Mouse (Mus musculus): ENCODE measurements around the gene Phox2a.

Gene Phox2a

DNA sequence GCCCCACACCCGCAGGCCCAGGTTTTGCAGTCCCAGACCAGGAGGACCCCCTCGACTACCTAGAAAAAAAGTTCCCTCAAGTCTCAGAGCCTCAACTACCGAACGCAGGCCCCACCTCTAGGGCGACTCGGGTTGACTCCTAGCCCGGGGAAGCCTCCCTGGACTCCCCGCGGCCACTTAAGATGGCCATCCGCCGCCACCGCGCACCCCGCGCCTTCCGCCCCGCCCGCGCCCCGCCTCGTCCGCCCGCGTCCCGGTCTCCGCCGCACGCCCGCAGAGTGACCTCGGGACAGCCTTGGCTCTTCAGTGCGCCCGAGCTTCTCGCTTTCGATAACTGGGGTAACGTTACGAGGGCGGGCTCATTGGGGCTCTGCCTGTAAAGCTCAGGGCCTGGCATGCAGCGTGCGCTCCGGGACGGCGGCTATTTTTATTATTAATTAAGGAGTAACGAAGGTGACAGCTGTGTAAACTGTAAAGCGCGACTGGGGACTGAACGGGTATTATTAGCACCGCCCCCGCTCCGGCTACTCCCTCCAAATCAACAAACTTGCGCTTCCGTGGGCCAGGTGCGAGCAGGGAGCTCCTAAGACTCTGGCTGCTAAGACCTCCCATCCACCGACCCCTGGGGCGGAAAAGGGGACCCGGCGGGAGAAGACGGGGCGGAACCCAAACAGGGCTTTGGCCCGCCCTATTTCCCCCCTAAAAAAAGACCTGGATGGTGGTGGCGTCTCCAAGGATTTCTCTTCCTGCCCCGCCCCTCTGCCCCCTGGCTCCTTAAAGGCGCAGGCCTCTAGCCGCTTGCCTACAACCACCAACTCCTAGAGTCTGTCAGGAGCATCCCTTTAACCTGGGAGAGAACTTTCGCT lies 19.7 kb downstream of the Phox2a start, which contains the start of gene Inppl1:
Inppl1 (minus strand) TSS at position 624 of the 866 bp plus-strand sequence.
- DNase-seq (ENCODE audit: low spot score in 2 of 2): peak; percentile 87 to 91

DNA sequence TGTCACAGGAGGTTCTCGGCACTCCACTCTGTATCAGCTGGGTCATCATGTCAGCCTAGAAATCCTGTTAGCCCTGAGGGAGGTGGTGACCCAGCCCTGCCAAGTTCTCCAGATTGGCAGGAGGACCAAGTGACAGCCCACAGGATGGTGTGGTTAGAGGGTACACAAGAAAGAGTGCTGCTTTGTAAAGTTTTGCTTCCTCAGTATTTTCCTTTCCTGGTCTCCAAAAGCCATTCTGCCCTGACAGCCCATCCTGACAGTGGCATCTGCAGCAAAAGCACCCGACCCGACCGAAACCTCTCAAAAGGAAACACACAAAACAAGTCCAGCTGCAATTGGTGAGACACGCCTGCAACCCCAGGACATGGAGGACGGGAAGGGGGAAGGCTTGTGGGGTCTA lies 26.1 kb downstream of the Phox2a start:
- no peak for DNase-seq (ENCODE audit: low spot score in 2 of 2)

DNA sequence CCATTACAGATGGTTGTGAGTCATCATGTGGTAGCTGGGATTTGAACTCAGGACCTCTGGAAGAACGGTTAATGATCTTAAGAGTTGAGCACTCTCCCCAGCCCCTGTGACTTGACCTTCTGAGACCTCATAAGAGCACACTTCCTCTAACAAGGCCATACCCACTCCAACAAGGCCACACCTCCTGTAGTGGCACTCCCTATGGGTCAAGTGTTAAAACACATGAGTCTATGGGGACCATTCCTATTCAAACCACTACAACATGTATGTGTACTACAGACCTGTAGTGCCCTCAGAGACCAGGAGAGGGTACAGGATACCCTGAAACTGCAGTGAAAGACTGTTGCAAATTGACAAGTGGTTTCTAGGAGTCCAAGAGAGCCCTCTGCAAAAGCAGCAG lies 29.8 kb downstream of the Phox2a start:
- DNase-seq (ENCODE audit: low spot score in 2 of 2): no peak

DNA sequence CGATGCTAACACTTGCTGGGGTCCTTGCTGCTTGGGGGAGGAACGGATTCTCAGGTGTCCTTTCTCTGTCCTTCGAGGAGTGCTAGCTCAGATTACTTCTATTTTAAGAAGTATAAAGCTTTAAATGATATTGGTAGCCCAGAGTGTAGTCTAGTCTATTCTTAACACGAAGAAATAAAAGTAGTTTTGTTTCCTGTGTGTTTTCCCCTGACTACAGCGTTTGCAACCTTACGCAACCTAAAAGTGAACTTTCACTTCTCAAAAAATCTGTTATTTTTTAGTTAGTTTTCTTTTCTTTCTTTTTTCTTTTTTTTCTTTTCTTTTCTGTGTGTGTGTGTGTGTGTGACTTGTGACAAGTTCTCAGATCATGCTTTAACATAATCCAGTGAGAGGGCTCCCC lies 33.6 kb downstream of the Phox2a start:
- no peak for DNase-seq (ENCODE audit: low spot score in 2 of 2)

DNA sequence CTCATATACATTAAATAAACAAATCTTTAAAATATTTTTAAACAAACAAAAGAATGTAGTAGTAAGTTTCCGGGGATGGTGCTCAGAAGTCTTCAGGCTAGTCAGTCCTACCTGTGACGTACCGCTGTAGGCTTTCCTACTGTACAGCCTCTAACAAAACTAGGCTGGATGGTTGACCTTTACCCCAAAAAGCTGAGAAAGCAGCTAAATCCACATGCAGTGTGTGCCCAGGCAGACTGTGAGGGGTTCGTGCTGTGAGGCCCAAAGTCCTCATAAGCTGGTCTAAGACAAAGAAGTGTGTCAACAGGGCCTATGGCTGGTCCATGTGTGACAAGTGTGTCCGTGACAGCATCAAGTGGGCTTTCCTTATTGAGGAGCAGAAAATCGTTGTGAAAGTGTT lies 34.7 kb downstream of the Phox2a start:
- DNase-seq (ENCODE audit: low spot score in 2 of 2): no peak

DNA sequence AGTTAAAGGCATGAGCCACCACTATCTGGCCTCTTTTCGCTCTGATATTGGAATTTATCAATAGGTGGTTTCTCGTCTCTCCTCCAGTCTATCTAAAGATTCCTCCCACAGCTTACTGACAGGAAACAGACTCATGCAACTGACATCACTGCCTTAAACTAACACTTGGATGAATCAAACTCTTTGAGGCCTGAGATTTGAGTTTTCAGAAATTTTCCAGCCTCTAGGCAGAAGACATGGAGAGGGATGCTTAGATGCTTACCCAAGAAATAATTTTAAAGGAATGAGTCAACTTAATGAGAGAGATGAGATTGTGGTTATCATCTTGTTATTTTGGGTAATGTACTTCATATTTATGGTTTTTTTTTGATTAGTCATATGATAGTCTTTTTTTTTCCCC lies 35.7 kb downstream of the Phox2a start:
- DNase-seq (ENCODE audit: low spot score in 2 of 2): no peak

DNA sequence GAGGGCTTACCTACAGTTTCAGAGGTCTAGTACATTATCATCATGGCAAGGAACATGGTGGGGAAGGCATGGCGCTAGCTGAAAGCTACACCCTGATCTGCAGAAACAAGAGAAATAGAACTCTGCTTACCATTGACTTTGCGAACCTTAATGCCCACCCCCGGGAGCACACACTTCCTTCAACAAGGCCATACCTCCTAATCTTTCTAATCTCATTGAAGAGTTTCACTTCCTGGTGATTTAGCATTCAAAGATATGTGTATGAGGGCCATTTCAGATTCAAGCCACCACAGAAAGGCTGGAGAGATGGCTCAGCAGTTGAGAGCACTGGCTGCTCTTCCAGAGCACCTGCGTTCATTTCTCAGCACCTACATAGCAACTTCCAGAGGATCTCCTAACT lies 39.0 kb downstream of the Phox2a start, which contains the start of gene Folr2:
Folr2 (minus strand) TSS at position 101 of the 400 bp plus-strand sequence.
- no peak for DNase-seq (ENCODE audit: low spot score in 2 of 2)

DNA sequence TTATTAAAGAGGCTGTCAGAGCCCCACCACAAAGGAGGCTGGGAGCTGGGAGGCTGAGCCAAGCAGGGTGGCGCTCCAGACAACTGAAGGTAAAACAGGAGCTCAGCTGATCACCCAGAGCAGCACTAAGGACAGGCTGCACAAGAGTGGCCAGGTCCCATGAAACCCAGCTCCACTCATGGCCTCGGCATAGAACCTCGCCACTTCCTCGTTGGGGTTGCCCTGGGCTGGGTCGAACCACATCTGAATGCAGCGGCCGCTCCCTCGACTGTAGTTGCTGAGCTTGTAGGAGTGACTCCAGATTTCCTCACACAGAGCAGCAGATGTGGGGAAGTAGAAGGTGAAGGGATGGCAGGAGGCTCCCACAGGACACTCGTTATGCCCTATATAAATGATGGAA lies 40.2 kb downstream of the Phox2a start:
- DNase-seq (ENCODE audit: low spot score in 2 of 2): no peak

DNA sequence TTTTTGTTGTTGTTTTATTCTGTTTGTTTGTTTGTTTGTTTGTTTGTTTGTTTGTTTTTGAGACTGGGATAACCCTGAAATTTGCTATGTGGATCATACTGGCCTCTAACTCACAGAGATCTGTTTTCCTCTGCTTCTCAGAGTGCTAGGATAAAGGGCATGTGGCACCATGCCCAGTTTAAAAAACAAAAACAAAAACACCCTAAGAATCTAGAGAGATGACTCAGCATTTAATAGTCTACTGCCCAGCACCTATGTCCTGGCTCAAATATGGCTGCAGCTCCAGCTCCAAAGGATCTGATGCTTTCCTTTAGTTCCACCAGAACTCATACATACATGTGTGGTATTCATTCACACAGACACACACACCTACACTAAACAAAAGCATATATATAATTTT lies 42.9 kb downstream of the Phox2a start:
- DNase-seq (ENCODE audit: low spot score in 2 of 2): no peak

DNA sequence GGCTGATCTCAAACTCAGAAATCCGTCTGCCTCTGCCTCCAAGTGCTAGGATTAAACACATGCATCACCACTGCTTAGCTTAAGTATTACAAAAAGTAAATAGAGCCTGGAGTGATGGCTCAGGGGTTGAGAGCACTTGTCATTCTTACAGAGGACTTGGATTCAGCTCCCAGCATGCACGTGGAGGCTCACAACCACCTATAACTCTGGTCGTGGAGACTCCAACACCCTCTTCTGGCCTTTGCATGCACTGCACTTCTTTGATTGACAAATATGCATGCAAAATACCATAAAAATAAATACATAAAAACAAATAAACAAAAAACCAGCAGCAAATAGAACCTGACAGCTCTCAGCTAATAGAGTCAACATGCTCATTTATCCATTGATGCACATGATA lies 44.2 kb downstream of the Phox2a start:
- DNase-seq (ENCODE audit: low spot score in 2 of 2): no peak

DNA sequence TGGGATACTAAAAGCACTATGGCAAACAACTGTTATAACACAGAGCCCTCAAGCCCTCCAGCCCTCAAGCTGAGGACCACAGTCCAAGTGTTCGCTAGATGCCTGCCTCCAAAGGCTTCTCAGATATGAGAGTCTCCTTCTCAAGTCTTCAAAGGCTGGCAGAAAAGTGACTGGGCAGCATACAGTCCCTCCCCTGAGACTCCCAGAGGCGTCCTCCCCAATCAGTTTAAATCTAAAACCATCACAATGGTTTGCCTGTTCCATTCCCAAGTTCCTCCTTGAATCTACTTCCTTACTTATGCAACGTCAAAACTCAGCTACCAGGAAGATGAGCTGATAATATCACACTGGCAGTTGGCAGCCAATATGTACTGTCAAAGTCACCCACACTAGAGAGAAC lies 45.3 kb downstream of the Phox2a start, which contains the start of gene Anapc15:
Anapc15 (plus strand) TSS at position 301 of the 400 bp plus-strand sequence.
- DNase-seq (ENCODE audit: low spot score in 2 of 2): no peak

DNA sequence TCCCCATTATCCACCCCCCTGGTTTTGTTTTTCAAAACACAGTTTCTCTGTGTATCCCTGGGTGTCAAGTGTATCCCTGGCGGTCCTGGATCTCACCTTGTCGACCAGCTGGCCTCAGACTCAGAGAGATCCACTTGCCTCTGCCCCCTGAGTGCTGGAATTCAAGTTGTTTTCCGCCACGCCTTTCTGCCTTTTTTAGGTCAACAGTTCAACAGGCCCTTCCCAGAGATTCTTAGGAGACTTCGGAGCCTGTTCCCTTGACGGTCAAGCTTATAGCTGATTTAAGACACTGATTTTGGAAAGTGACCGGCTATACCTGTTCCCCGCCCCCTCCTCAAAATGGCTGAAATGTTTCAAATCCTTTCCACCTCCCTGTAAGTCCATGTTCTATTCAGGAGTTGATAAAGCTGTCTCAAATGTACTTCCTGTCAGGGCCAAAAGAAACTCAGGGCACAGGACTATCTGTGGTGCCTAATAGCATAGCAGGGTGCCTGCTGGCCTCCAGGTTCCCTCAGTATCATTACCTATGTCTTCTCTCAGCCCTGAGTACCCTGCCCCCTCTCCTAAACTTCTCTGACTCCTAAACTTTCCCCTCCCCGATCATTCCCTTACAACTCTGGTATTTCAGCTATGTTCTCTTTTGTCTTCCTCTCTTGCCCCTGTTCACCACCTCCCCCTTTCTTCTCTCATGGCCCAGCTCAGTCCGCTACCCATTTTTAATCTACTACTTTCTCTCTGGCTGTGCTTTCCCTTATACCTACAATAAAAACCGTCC lies 48.6 kb downstream of the Phox2a start:
- no peak for DNase-seq (ENCODE audit: low spot score in 2 of 2)

DNA sequence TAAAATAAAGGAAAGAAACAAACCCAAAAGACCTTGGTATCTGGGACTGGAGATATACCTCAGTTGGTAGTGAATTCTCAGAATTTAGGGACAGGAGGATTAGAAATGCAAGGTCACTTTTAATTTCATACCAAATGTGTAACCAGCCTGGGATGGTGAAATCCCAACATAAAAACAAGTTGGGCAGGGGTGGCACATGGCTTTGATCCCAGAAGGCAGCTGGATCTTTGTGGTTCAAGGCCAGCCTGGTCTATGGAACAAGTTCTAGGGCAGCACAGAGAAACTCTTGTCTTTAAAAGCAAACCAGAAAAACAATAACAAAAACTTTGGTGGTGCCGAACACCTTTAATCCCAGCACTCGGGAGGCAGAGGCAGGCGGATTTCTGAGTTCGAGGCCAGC lies 49.4 kb downstream of the Phox2a start:
- no peak for DNase-seq (ENCODE audit: low spot score in 2 of 2)

DNA sequence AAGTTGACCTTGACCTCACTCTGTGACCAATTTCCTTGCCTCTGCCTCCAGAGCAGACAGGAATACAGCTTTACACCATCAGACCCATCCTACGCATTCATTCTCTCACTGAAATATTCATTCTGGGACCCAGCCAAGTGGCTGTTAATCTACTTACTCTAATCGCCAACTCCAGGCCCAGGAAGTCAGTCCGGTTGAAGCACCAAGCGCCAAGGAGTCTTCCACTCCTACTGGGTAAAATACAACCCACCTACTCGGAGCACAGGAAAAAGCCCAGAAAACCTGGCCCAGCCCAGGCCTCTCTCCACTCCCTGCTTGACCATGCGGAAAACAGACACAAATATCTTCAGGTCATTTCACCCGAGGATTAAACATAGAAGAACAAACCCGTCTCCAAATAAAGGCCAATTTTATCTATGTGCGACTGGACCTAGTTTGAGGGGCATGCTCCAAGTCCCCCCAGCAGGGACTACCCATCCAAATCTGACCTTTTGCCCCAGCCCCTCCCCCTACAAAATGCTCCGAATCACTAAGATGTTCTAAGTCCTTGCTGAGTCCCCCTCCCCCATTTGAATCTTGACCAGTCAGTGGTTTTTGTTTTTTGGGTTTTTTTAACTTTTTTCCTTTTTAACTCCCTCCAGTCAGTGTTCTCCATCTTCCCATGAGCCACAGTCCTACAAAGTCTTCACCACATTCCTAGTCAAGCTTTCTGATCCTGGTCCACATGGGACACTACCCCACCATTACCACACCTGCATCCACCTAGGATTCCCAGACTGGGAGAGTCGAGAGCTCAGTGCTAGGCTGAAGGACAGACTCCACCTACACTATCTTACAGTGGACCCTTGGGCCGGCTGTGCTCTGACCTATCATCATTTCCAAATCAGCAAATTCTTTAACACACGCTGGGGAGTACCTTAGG lies 50.4 kb downstream of the Phox2a start:
- no peak for DNase-seq (ENCODE audit: low spot score in 2 of 2)

DNA sequence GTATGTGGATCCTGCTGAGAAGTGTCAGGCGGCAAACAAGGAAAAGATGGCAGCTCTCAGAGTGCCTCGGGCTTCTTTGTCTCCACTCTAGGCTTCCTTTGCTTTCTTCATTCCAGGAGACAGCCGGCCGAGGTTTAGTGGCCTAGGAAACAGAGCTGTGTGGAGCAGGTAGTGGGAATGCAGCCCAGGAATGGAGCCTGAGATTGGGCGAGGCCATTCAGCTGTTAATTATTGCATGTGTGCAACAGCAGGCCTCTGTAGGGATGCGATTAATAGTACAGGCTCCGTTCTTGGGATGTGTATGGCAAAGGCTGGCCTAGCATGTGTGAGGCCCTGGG lies 51.0 kb downstream of the Phox2a start:
- no peak for DNase-seq (ENCODE audit: low spot score in 2 of 2)

DNA sequence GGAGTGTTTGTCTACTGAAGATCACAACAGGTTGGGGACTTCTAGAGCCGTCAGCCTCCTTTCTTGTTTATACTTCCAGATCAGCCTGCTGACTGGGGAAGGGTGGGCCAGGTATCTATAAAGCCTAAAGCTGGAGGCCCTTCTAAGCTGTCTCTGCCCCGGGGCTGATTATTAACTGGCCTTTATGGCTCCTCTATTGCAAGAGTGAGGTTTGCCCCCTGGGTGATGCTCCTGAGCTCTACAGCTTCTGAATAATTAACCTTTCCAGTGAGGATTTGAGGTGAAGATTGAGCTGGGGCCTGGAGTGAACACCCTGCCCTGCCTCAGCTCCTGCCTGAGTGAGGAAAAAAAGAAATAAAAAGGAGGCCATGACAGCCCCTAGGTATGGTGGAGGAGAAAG lies 52.5 kb downstream of the Phox2a start, which contains the start of gene Folr1:
Folr1 (minus strand) TSS at position 160 of the 400 bp plus-strand sequence.
- DNase-seq (ENCODE audit: low spot score in 2 of 2): no peak

DNA sequence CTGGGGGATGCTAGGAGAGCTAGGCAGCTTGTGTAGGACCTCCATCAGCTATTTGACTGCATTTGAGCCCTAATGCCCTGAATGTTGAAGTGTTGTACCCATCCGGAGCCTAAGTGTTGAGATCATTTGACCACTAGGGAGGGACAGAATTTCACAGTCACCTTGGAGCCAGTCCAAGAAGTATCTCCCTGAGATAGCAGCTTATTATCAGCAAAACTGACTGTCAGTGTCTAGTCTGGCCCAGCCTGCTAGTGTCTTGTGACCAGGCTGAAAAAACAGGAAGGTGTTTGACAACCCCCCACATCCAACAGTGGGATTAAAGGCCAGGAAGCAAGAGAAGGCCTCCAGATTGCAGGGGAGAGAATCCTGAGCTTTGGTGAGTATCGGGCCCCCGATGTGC lies 53.2 kb downstream of the Phox2a start:
- DNase-seq (ENCODE audit: low spot score in 2 of 2): no peak
